Mouse (Mus musculus): ENCODE results near the gene Tm9sf1. TPM values are rescaled to one million over a fixed set of nuclear protein-coding genes. Genes with fewer than 3 reads are reported as not detected.

The Tm9sf1 gene
- total RNA-seq (2014; rRNA removed; ENCODE audit: low replicate concordance) (62.8 and 83.3 TPM in 2 replicates), polyA plus RNA-seq (2015; fragmentation: Nextera tagmentation; extraction: Ambion mirVana) (62.7 and 67.4 TPM in 2 replicates)

GRCm38 (mm10) chr14:55643060-55643907, at the start of gene Tm9sf1:
Tm9sf1 (minus strand) TSS chr14:55643806.
- under 1% methylated on average over 86 of the region's 89 CpGs for WGBS
- Histone ChIP-seq H3K9ac (replicated peaks; ENCODE audit: low read depth, low read length) (peak within 1 kb of the TSS; percentile 86), H3K4me2 (ENCODE audit: low read depth, low read length) (peak within 1 kb of the TSS; percentile 96), H3K4me1 (ENCODE audit: control insufficient read depth, insufficient read depth) (peaks cover 17% of the 10 kb centered on the region), H3K36me3 (replicated peaks; ENCODE audit: control insufficient read depth, insufficient read depth, low read length) (peaks cover 43% of the 10 kb centered on the region), H3K4me3 (ENCODE audit: low read depth, low read length) (peak within 1 kb of the TSS; percentile 98), H3K27ac (ENCODE audit: low read depth) (peak within 1 kb of the TSS; percentile 98), H3K9me3 (replicated peaks; ENCODE audit: control insufficient read depth, low read length) (no peaks in the 10 kb centered on the region), H3K27me3 (ENCODE audit: control insufficient read depth, insufficient read depth, low read length) (no peaks in the 10 kb centered on the region)
- ATAC-seq (ENCODE audit: insufficient read depth, low read depth) (peak; percentile 89), DNase-seq (ENCODE audit: low spot score) (peak; percentile 80)
- TF ChIP-seq EP300 (IDR thresholded peaks at IDR 0.05; ENCODE audit: low read depth) = peak; percentile 95
- no peak for TF ChIP-seq CTCF (IDR thresholded peaks at IDR 0.05; ENCODE audit: low read depth)

GRCm38 (mm10) chr14:55689433-55689832, 45.8 kb upstream of the Tm9sf1 start:
- H3K4me3 ChIP-seq (ENCODE audit: low read depth, low read length) = no peak overlapping the region
- no peaks in the 10 kb centered on the region for H3K9me3 ChIP-seq (replicated peaks; ENCODE audit: control insufficient read depth, low read length)
- no peaks in the 10 kb centered on the region for H3K27me3 ChIP-seq (ENCODE audit: control insufficient read depth, insufficient read depth, low read length)
- H3K4me1 ChIP-seq (ENCODE audit: control insufficient read depth, insufficient read depth) = no peaks in the 10 kb centered on the region
- ATAC-seq (ENCODE audit: insufficient read depth, low read depth) (no peak), DNase-seq (ENCODE audit: low spot score) (no peak)
- 66% methylated on average over 10 of the region's 10 CpGs for WGBS
- no peaks in the 10 kb centered on the region for H3K36me3 ChIP-seq (replicated peaks; ENCODE audit: control insufficient read depth, insufficient read depth, low read length)
- H3K4me2 ChIP-seq (ENCODE audit: low read depth, low read length) = no peak overlapping the region
- H3K27ac ChIP-seq (ENCODE audit: low read depth) = no peak overlapping the region
- TF ChIP-seq EP300 (IDR thresholded peaks at IDR 0.05; ENCODE audit: low read depth) = no peak
- no peak for TF ChIP-seq CTCF (IDR thresholded peaks at IDR 0.05; ENCODE audit: low read depth)
- no peak overlapping the region for H3K9ac ChIP-seq (replicated peaks; ENCODE audit: low read depth, low read length)

- Histone ChIP-seq H3K4me1 (ENCODE audit: control insufficient read depth, insufficient read depth) (no peaks in the 10 kb centered on the region), H3K9me3 (replicated peaks; ENCODE audit: control insufficient read depth, low read length) (no peaks in the 10 kb centered on the region), H3K36me3 (replicated peaks; ENCODE audit: control insufficient read depth, insufficient read depth, low read length) (peaks cover 31% of the 10 kb centered on the region), H3K4me3 (ENCODE audit: low read depth, low read length) (peak overlapping the region; percentile 73), H3K4me2 (ENCODE audit: low read depth, low read length) (peak overlapping the region; percentile 86), H3K27me3 (ENCODE audit: control insufficient read depth, insufficient read depth, low read length) (no peaks in the 10 kb centered on the region), H3K9ac (replicated peaks; ENCODE audit: low read depth, low read length) (peak overlapping the region; percentile 81; the same call in 1 of the 2 replicates), H3K27ac (ENCODE audit: low read depth) (peak overlapping the region; percentile 79)
- TF ChIP-seq EP300 (IDR thresholded peaks at IDR 0.05; ENCODE audit: low read depth) = no peak
- no peak for TF ChIP-seq CTCF (IDR thresholded peaks at IDR 0.05; ENCODE audit: low read depth)
- no peak for DNase-seq (ENCODE audit: low spot score)
- 12% methylated on average over 3 of the region's 3 CpGs for WGBS
- ATAC-seq (ENCODE audit: insufficient read depth, low read depth) = peak; percentile 7; the same call in 1 of the 2 replicates
These were observed 38.5 kb upstream of the Tm9sf1 start for GRCm38 (mm10) chr14:55682118-55682493.

GRCm38 (mm10) chr14:55681160-55682117, 37.8 kb upstream of the Tm9sf1 start, which contains the start of gene Tinf2:
Tinf2 (minus strand) TSS chr14:55681820.
- TF ChIP-seq EP300 (IDR thresholded peaks at IDR 0.05; ENCODE audit: low read depth) = peak; percentile 73; the same call in 1 of the 2 replicates
- TF ChIP-seq CTCF (IDR thresholded peaks at IDR 0.05; ENCODE audit: low read depth) = peak; percentile 75
- ATAC-seq (ENCODE audit: insufficient read depth, low read depth) (peak; percentile 97), DNase-seq (ENCODE audit: low spot score) (peak; percentile 91)
- no peaks in the 10 kb centered on the region for H3K9me3 ChIP-seq (replicated peaks; ENCODE audit: control insufficient read depth, low read length)
- peak within 1 kb of the TSS; percentile 79 for H3K27ac ChIP-seq (ENCODE audit: low read depth)
- H3K4me3 ChIP-seq (ENCODE audit: low read depth, low read length) = peak within 1 kb of the TSS; percentile 73
- H3K36me3 ChIP-seq (replicated peaks; ENCODE audit: control insufficient read depth, insufficient read depth, low read length) = peaks cover 38% of the 10 kb centered on the region
- no peaks in the 10 kb centered on the region for H3K27me3 ChIP-seq (ENCODE audit: control insufficient read depth, insufficient read depth, low read length)
- H3K4me2 ChIP-seq (ENCODE audit: low read depth, low read length) = peak within 1 kb of the TSS; percentile 86
- H3K9ac ChIP-seq (replicated peaks; ENCODE audit: low read depth, low read length) = peak within 1 kb of the TSS; percentile 81
- WGBS = under 1% methylated on average over 66 of the region's 66 CpGs
- H3K4me1 ChIP-seq (ENCODE audit: control insufficient read depth, insufficient read depth) = no peaks in the 10 kb centered on the region

- H3K9ac ChIP-seq (replicated peaks; ENCODE audit: low read depth, low read length) = no peak overlapping the region
- H3K36me3 ChIP-seq (replicated peaks; ENCODE audit: control insufficient read depth, insufficient read depth, low read length) = peaks cover 52% of the 10 kb centered on the region
- ATAC-seq (ENCODE audit: insufficient read depth, low read depth) = no peak
- H3K4me3 ChIP-seq (ENCODE audit: low read depth, low read length) = no peak overlapping the region
- DNase-seq (ENCODE audit: low spot score) = no peak
- H3K27me3 ChIP-seq (ENCODE audit: control insufficient read depth, insufficient read depth, low read length) = no peaks in the 10 kb centered on the region
- no peaks in the 10 kb centered on the region for H3K9me3 ChIP-seq (replicated peaks; ENCODE audit: control insufficient read depth, low read length)
- H3K27ac ChIP-seq (ENCODE audit: low read depth) = no peak overlapping the region
- H3K4me1 ChIP-seq (ENCODE audit: control insufficient read depth, insufficient read depth) = peaks cover 5% of the 10 kb centered on the region; the same call in 1 of the 2 replicates
- no peak overlapping the region for H3K4me2 ChIP-seq (ENCODE audit: low read depth, low read length)
- TF ChIP-seq EP300 (IDR thresholded peaks at IDR 0.05; ENCODE audit: low read depth) = no peak
- TF ChIP-seq CTCF (IDR thresholded peaks at IDR 0.05; ENCODE audit: low read depth) = no peak
- 75% methylated on average over 4 of the region's 4 CpGs for WGBS
These were observed 34.0 kb upstream of the Tm9sf1 start for GRCm38 (mm10) chr14:55677615-55678014.

Data from heart, postnatal 0 days (tissue).